Mouse (Mus musculus): Measurements from ENCODE around the gene Zfp931. TPM values are rescaled to one million over a fixed set of nuclear protein-coding genes. Genes with fewer than 3 reads are reported as not detected.
"Not testable (repeated sequence)": the region's sequence is repeated elsewhere in the genome, so short reads cannot be mapped to it uniquely, and the experiment has no call there.

The Zfp931 gene
- polyA plus RNA-seq, 1 experiment from 2014 or later, result 21.1 TPM

DNA sequence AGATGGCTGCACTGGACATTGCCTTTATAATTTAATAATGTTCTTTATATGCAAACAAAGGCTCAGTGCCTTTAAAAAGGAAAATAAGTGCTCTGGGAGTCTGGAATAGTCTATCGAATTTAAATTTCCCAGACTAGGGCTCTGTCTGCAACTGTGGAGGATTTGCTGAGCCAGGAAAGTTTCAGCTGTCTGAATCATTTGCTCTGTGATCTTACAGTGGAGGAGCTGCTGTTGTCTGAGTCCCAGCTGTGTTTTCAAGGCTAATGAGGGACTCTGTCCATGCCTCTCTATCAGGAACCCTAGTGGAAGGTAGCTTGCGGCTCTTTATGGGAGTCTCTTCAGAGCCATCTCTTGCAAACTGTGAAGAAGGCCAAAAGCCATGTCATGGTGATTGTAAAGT lies 54.4 kb downstream of the Zfp931 start:
- H3K36me3 ChIP-seq (ENCODE audit: control insufficient read depth, insufficient read depth, low read length); H3K27ac ChIP-seq (ENCODE audit: low read length); H3K4me1 ChIP-seq (ENCODE audit: control insufficient read depth, insufficient read depth, low read length); ATAC-seq (ENCODE audit: insufficient number of reproducible peaks, insufficient read depth, low FRiP score, low read depth); H3K27me3 ChIP-seq (ENCODE audit: control insufficient read depth, insufficient read depth, low read length); H3K9me3 ChIP-seq (ENCODE audit: control insufficient read depth, low read depth, low read length): not testable (repeated sequence)
- Histone ChIP-seq H3K4me2 (replicated peaks; ENCODE audit: low read depth, low read length) (peak overlapping the region; percentile 36), H3K9ac (replicated peaks; ENCODE audit: low read depth, low read length) (peak overlapping the region; percentile 18; the same call in 1 of the 2 replicates), H3K4me3 (ENCODE audit: low read depth, low read length) (peak overlapping the region; percentile 45)
- WGBS, result 20% methylated on average over 2 of the region's 2 CpGs

DNA sequence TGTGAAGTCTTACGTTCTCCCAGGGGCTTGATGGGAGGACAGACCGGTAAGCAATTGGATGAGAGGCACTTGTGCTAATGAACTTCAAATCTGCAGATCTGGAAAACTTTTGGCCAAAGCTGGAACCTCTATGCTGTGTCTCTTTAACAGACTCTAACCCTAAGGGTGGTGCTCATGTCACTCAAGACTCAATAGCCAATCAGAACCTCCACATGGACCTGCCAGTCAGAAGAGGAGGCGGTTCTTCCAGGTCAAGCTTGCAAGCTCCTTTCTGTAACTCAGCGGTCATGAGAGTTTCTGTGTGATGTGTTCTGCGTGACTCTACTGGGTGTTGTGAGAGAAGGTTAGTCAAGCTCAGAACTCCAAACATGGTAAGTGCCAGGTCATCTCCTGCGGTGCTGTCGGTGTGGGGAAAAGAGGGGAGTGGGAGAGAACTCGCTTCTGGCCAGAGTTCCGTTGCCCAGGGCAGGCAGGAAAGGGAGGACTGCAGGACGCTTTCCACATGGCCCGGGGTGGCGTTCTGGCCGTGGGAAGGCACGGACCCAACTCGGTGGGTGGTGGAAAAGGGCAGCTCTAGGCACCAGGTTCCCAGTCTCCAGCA lies 55.2 kb downstream of the Zfp931 start, which contains the start of gene Zfp971:
Gene Zfp971 (plus strand): TSS at position 274 of the 601 bp plus-strand sequence.
- H3K36me3 ChIP-seq (ENCODE audit: control insufficient read depth, insufficient read depth, low read length); H3K27ac ChIP-seq (ENCODE audit: low read length); ATAC-seq (ENCODE audit: insufficient number of reproducible peaks, insufficient read depth, low FRiP score, low read depth); H3K9me3 ChIP-seq (ENCODE audit: control insufficient read depth, low read depth, low read length); H3K4me1 ChIP-seq (ENCODE audit: control insufficient read depth, insufficient read depth, low read length); H3K27me3 ChIP-seq (ENCODE audit: control insufficient read depth, insufficient read depth, low read length): not testable (repeated sequence)
- 1% methylated on average over 13 of the region's 15 CpGs for WGBS
- Histone ChIP-seq H3K4me3 (ENCODE audit: low read depth, low read length) (peak within 1 kb of the TSS; percentile 45), H3K9ac (replicated peaks; ENCODE audit: low read depth, low read length) (peak within 1 kb of the TSS; percentile 18; the same call in 1 of the 2 replicates), H3K4me2 (replicated peaks; ENCODE audit: low read depth, low read length) (peak within 1 kb of the TSS; percentile 36)

DNA sequence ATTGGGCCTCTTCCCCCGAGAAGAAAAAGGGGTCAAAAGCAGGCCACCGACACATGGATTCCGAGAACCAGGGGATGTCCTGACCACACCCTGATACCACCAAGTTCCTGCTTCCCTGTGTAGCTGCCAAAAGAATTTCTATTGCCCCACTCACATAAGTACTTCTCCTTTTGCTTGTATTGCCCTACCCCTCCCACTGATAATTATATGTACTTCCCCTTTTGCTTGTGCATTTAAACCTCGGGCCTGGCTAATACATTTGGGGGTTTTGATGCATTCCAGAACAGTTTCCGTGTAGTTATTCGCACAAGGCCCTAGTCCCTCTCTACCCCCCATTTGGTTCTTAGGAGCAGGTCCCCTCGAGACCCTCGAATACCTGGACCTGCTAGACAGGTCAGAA lies 57.5 kb downstream of the Zfp931 start:
- not testable (repeated sequence) for H3K36me3 ChIP-seq (ENCODE audit: control insufficient read depth, insufficient read depth, low read length); H3K27me3 ChIP-seq (ENCODE audit: control insufficient read depth, insufficient read depth, low read length); H3K27ac ChIP-seq (ENCODE audit: low read length); H3K4me2 ChIP-seq (replicated peaks; ENCODE audit: low read depth, low read length); H3K4me1 ChIP-seq (ENCODE audit: control insufficient read depth, insufficient read depth, low read length); H3K9me3 ChIP-seq (ENCODE audit: control insufficient read depth, low read depth, low read length); H3K4me3 ChIP-seq (ENCODE audit: low read depth, low read length); H3K9ac ChIP-seq (replicated peaks; ENCODE audit: low read depth, low read length); ATAC-seq (ENCODE audit: insufficient number of reproducible peaks, insufficient read depth, low FRiP score, low read depth)
- 78% methylated on average over 8 of the region's 8 CpGs for WGBS

DNA sequence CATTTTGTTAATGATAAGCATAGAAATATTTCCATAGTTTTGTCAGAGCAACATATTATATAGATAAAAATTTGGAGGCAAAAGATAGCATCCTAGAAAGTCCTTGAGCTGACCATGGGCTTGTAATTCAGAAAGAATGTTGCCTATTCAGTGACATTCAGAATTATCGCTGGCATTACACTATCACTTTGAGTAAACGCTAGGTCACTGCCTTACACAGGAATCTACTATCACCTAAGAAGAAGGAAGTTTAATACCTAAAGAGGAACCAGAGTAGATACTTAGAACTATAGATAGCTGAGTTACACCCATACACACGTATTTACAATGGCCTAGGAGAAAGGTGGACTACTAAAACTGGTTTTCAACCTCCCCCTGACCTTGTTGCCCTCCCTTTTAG lies 58.8 kb downstream of the Zfp931 start:
- not testable (repeated sequence) for H3K36me3 ChIP-seq (ENCODE audit: control insufficient read depth, insufficient read depth, low read length); H3K27ac ChIP-seq (ENCODE audit: low read length); H3K27me3 ChIP-seq (ENCODE audit: control insufficient read depth, insufficient read depth, low read length); H3K4me3 ChIP-seq (ENCODE audit: low read depth, low read length); H3K4me2 ChIP-seq (replicated peaks; ENCODE audit: low read depth, low read length); H3K9ac ChIP-seq (replicated peaks; ENCODE audit: low read depth, low read length); ATAC-seq (ENCODE audit: insufficient number of reproducible peaks, insufficient read depth, low FRiP score, low read depth); H3K4me1 ChIP-seq (ENCODE audit: control insufficient read depth, insufficient read depth, low read length); H3K9me3 ChIP-seq (ENCODE audit: control insufficient read depth, low read depth, low read length)
- 85% methylated on average over 3 of the region's 3 CpGs for WGBS

Other genes with a start within 250 kb of the Zfp931 start
- gene Gm14325, start 238.1 kb downstream of the Zfp931 start, polyA plus RNA-seq (2014; fragmentation: Nextera tagmentation; extraction: Ambion mirVana), result 42.6 and 43.9 TPM in 2 replicates
- gene Gm14327, start 181.4 kb downstream of the Zfp931 start, polyA plus RNA-seq (2014; fragmentation: Nextera tagmentation; extraction: Ambion mirVana), result 4.5 and 6.1 TPM in 2 replicates
- gene Zfp972, start 152.9 kb downstream of the Zfp931 start, polyA plus RNA-seq (2014; fragmentation: Nextera tagmentation; extraction: Ambion mirVana), result 0.98 and 2.6 TPM in 2 replicates
- gene Gm14326, start 121.2 kb downstream of the Zfp931 start, polyA plus RNA-seq (2014; fragmentation: Nextera tagmentation; extraction: Ambion mirVana), result 24.6 and 29.1 TPM in 2 replicates
- gene Zfp971, start 55.2 kb downstream of the Zfp931 start, polyA plus RNA-seq (2014; fragmentation: Nextera tagmentation; extraction: Ambion mirVana), result 18.4 and 18.7 TPM in 2 replicates
- 3.5 and 4.6 TPM in 2 replicates for gene Phactr3, start 40.5 kb upstream of the Zfp931 start, polyA plus RNA-seq (2014; fragmentation: Nextera tagmentation; extraction: Ambion mirVana)

All from stomach, embryonic 14.5 days (tissue).